Mouse (Mus musculus): ENCODE data around the gene Arpc4. TPM values are rescaled to one million over a fixed set of nuclear protein-coding genes. Genes with fewer than 3 reads are reported as not detected.
"Not testable (repeated sequence)": the region's sequence is repeated elsewhere in the genome, so short reads cannot be mapped to it uniquely, and the experiment has no call there.

The Arpc4 gene
- polyA plus RNA-seq (2016; fragmentation: Nextera tagmentation; extraction: Ambion mirVana), result 379 and 381 TPM in 2 replicates

GRCm38 (mm10) chr6:113377496-113378385 lies at the start of gene Arpc4, which contains the start of gene Tada3:
Gene Arpc4 (plus strand): TSS chr6:113378115.
Gene Tada3 (minus strand): TSS chr6:113377883.
- Histone ChIP-seq H3K27ac (replicated peaks) (peak within 1 kb of the TSS; percentile 97), H3K27me3 (ENCODE audit: low read depth, poor library complexity, severe bottlenecking) (no peaks in the 10 kb centered on the region), H3K36me3 (peaks cover 61% of the 10 kb centered on the region), H3K4me3 (peak within 1 kb of the TSS; percentile 90), H3K4me1 (peaks cover 28% of the 10 kb centered on the region), H3K9me3 (replicated peaks) (no peaks in the 10 kb centered on the region)
- DNase-seq (ENCODE audit: low spot score), result peak; percentile 94
- WGBS, result under 1% methylated on average over 61 of the region's 61 CpGs

GRCm38 (mm10) chr6:113329396-113329795 lies 48.5 kb upstream of the Arpc4 start:
- H3K27me3 ChIP-seq (ENCODE audit: low read depth, poor library complexity, severe bottlenecking), result no peaks in the 10 kb centered on the region
- H3K27ac ChIP-seq (replicated peaks), result no peak overlapping the region
- H3K9me3 ChIP-seq (replicated peaks), result no peaks in the 10 kb centered on the region
- 85% methylated on average over 1 of the region's 1 CpGs for WGBS
- DNase-seq (ENCODE audit: low spot score), result no peak
- peaks cover 24% of the 10 kb centered on the region for H3K4me1 ChIP-seq
- H3K36me3 ChIP-seq, result peaks cover 70% of the 10 kb centered on the region
- H3K4me3 ChIP-seq, result no peak overlapping the region

GRCm38 (mm10) chr6:113330547-113330946 lies 47.4 kb upstream of the Arpc4 start:
- no peak for DNase-seq (ENCODE audit: low spot score)
- H3K27me3 ChIP-seq (ENCODE audit: low read depth, poor library complexity, severe bottlenecking), result no peaks in the 10 kb centered on the region
- no peak overlapping the region for H3K27ac ChIP-seq (replicated peaks)
- no peak overlapping the region for H3K4me3 ChIP-seq
- peaks cover 70% of the 10 kb centered on the region for H3K36me3 ChIP-seq
- 76% methylated on average over 2 of the region's 2 CpGs for WGBS
- H3K4me1 ChIP-seq, result peaks cover 22% of the 10 kb centered on the region
- H3K9me3 ChIP-seq (replicated peaks), result no peaks in the 10 kb centered on the region

GRCm38 (mm10) chr6:113331721-113332120 lies 46.2 kb upstream of the Arpc4 start:
- WGBS, result 90% methylated on average over 11 of the region's 11 CpGs
- no peak overlapping the region for H3K4me3 ChIP-seq
- H3K27ac ChIP-seq (replicated peaks), result no peak overlapping the region
- H3K27me3 ChIP-seq (ENCODE audit: low read depth, poor library complexity, severe bottlenecking), result no peaks in the 10 kb centered on the region
- H3K36me3 ChIP-seq, result peaks cover 78% of the 10 kb centered on the region
- no peak for DNase-seq (ENCODE audit: low spot score)
- no peaks in the 10 kb centered on the region for H3K9me3 ChIP-seq (replicated peaks)
- H3K4me1 ChIP-seq, result peaks cover 14% of the 10 kb centered on the region; the same call in 1 of the 2 replicates

DNA sequence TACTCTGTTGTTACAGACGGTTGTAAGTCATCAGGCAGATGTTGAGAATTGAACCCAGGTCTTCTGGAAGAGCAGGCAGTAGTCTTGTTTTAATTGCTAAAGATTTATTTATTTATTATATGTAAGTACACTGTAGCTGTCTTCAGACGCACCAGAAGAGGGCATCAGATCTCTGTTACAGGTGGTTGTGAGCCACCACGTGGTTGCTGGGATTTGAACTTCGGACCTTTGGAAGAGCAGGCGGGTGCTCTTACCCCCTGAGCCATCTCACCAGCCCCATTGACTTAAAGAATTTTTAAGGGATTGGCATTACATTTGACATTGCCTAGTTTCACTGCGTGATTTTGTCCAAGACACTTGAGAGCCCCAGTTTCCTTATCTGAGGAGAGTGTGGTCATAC lies 45.2 kb upstream of the Arpc4 start:
- H3K4me1 ChIP-seq; H3K4me3 ChIP-seq; H3K27ac ChIP-seq (replicated peaks); DNase-seq (ENCODE audit: low spot score); H3K27me3 ChIP-seq (ENCODE audit: low read depth, poor library complexity, severe bottlenecking); H3K9me3 ChIP-seq (replicated peaks): not testable (repeated sequence)
- H3K36me3 ChIP-seq, result peaks cover 87% of the 10 kb centered on the region
- 77% methylated on average over 6 of the region's 6 CpGs for WGBS

DNA sequence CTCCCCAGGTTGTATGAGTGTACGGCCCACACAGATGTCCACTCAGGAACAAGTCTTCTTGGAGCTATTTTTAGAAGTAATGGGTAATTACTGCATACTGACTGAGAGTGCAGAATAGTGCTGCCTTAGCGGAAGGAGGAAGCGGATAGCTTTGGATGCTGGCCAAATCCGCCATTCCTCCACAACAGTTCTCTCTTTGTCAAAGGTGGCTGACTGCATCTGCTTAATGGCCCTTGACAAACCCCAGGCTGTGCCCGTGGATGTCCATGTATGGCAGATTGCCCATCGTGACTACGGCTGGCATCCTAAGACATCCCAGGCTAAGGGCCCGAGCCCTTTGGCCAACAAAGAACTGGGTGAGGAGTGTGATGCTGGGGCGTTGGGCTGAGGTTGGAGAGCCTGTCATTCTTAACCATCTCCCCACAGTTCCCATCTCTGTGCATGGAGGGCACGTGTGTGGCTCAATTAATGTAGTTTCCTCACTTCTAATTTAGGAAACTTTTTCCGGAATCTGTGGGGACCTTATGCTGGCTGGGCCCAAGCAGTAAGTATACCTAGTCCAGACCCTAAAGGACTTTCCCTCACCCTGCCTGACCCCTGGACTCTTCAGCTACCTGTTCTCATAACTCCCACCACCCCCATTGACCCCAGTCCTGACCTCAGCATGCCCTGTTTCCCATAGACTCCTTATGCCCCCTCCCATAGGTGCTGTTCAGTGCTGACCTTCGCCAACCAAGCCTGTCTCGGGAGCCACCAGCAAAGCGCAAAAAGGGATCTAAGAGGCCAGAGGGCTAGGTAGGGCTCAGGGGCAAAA lies 44.6 kb upstream of the Arpc4 start:
- WGBS, result 91% methylated on average over 14 of the region's 14 CpGs
- H3K9me3 ChIP-seq (replicated peaks), result no peaks in the 10 kb centered on the region
- H3K27ac ChIP-seq (replicated peaks), result no peak overlapping the region
- peaks cover 92% of the 10 kb centered on the region for H3K36me3 ChIP-seq
- no peak for DNase-seq (ENCODE audit: low spot score)
- no peaks in the 10 kb centered on the region for H3K27me3 ChIP-seq (ENCODE audit: low read depth, poor library complexity, severe bottlenecking)
- H3K4me1 ChIP-seq, result peaks cover 1% of the 10 kb centered on the region; the same call in 1 of the 2 replicates
- H3K4me3 ChIP-seq, result no peak overlapping the region

GRCm38 (mm10) chr6:113334216-113334615 lies 43.7 kb upstream of the Arpc4 start:
- 89% methylated on average over 6 of the region's 6 CpGs for WGBS
- Histone ChIP-seq H3K27ac (replicated peaks) (no peak overlapping the region), H3K9me3 (replicated peaks) (no peaks in the 10 kb centered on the region), H3K36me3 (peaks cover 91% of the 10 kb centered on the region), H3K4me1 (no peaks in the 10 kb centered on the region), H3K4me3 (no peak overlapping the region), H3K27me3 (ENCODE audit: low read depth, poor library complexity, severe bottlenecking) (no peaks in the 10 kb centered on the region)
- DNase-seq (ENCODE audit: low spot score), result no peak

DNA sequence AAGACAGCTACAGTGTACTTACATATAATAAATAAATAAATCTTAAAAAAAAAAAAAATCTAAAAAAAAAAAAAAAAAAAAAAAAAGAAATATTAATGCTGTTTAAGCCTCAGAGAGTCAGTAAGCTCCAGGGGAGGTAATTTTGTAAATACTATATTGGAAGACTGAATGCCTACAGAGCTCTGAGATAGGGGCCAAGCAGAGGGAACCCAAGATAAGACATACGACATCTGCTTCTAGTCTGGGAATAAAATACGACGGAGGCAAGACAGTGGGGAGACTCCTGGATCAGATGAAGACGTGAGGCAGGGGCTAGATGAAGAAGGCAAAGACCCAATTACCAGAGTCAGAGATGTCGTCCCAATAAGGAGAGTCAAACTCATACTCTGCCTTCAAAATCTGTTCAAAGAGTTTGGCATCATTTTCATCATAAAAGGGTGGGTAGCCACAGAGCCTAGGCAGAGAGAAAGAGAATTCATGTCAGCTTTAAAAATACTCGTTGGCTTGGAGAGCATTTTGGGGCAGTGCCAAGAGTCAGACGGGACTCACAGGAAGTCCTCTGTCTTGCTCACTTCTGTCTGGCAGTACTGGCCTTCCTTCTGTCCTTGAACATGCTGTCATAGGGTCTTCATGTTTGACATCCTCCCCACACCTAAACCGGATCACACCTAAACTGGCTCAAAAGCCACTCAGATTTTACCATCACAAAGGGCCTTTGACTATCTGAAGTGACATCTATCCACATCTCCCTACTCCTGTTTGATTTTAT lies 40.9 kb upstream of the Arpc4 start:
- peaks cover 4% of the 10 kb centered on the region for H3K4me1 ChIP-seq
- WGBS, result 83% methylated on average over 8 of the region's 8 CpGs
- no peak overlapping the region for H3K4me3 ChIP-seq
- no peak for DNase-seq (ENCODE audit: low spot score)
- H3K27me3 ChIP-seq (ENCODE audit: low read depth, poor library complexity, severe bottlenecking), result no peaks in the 10 kb centered on the region
- peaks cover 78% of the 10 kb centered on the region for H3K36me3 ChIP-seq
- H3K9me3 ChIP-seq (replicated peaks), result no peaks in the 10 kb centered on the region
- H3K27ac ChIP-seq (replicated peaks), result no peak overlapping the region

- Histone ChIP-seq H3K4me3 (no peak overlapping the region), H3K4me1 (peaks cover 27% of the 10 kb centered on the region), H3K27ac (replicated peaks) (no peak overlapping the region), H3K36me3 (peaks cover 33% of the 10 kb centered on the region), H3K27me3 (ENCODE audit: low read depth, poor library complexity, severe bottlenecking) (no peaks in the 10 kb centered on the region), H3K9me3 (replicated peaks) (no peaks in the 10 kb centered on the region)
- no peak for DNase-seq (ENCODE audit: low spot score)
- 90% methylated on average over 6 of the region's 6 CpGs for WGBS
Observed at GRCm38 (mm10) chr6:113341574-113341973, 36.3 kb upstream of the Arpc4 start.

- H3K4me1 ChIP-seq, result peaks cover 27% of the 10 kb centered on the region
- no peaks in the 10 kb centered on the region for H3K27me3 ChIP-seq (ENCODE audit: low read depth, poor library complexity, severe bottlenecking)
- H3K36me3 ChIP-seq, result peaks cover 28% of the 10 kb centered on the region
- H3K27ac ChIP-seq (replicated peaks), result no peak overlapping the region
- H3K4me3 ChIP-seq, result no peak overlapping the region
- DNase-seq (ENCODE audit: low spot score), result no peak
- WGBS, result 56% methylated on average over 4 of the region's 7 CpGs
- H3K9me3 ChIP-seq (replicated peaks), result no peaks in the 10 kb centered on the region
Observed at GRCm38 (mm10) chr6:113342297-113342696, 35.6 kb upstream of the Arpc4 start.

DNA sequence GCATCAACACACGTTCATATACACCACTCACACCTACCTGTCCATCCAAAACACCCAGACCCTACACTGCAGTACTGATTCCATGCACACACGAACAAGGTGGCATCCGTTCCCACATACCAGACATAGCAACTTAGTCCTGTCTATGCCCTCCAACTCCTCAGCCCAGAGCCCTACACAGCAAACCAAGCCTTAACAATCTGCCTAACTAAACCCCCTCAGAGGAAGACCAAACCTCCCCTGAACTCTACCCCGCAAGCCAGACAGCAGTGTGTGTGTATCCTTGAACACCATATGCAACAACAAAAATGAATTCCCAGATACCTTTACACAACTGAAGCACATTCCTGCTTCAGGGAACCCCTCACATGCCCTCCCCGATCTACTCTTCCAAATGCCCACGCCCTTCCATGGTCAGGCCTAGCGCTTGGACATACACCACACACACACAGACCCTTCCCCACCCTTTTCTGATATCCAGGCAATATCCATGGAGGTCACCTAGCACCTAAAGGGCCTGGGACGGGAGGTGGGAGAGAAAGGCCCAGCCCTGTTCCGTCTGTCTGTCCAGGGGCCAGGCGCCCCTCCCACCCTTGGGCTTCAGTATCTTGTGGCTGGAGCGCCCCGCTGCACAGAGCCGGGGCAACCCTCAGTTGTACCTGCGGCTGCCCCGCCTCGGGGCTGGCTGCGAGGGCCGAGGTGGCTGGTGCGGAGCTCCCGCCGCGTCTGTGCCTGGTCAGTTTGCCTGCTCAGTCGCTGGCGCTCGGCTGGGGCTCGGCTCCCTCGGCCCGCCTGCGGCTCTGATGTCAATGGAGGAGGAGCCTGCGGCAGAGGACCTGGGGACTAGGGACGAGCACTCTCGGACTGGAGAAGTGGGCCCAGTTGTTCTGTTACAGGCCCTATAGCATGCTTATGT lies 34.5 kb upstream of the Arpc4 start, which contains the start of gene Camk1:
Camk1 (minus strand) TSS at position 808 of the 916 bp plus-strand sequence.
- peak within 1 kb of the TSS; percentile 65 for H3K4me3 ChIP-seq
- 16% methylated on average over 32 of the region's 32 CpGs for WGBS
- peaks cover 27% of the 10 kb centered on the region for H3K4me1 ChIP-seq
- peaks cover 19% of the 10 kb centered on the region for H3K36me3 ChIP-seq
- peak within 1 kb of the TSS; percentile 87 for H3K27ac ChIP-seq (replicated peaks)
- H3K27me3 ChIP-seq (ENCODE audit: low read depth, poor library complexity, severe bottlenecking), result no peaks in the 10 kb centered on the region
- DNase-seq (ENCODE audit: low spot score), result peak; percentile 71
- H3K9me3 ChIP-seq (replicated peaks), result no peaks in the 10 kb centered on the region
